Mouse (Mus musculus): ENCODE measurements around the gene Olfr1351.

- TF ChIP-seq USF1 (IDR thresholded peaks at IDR 0.05; ENCODE audit: low read depth) (no peak), POLR2A (IDR thresholded peaks at IDR 0.05; ENCODE audit: insufficient read length, low read depth) (no peak), CEBPB (IDR thresholded peaks at IDR 0.05; ENCODE audit: insufficient read depth, poor library complexity, severe bottlenecking) (no peak), MAX (IDR thresholded peaks at IDR 0.05; ENCODE audit: low read depth) (no peak), MYOD1 (IDR thresholded peaks at IDR 0.05; ENCODE audit: control insufficient read depth in 1 of 3, insufficient read length in 2 of 3, low read depth in 2 of 3) (no peak), TCF12 (IDR thresholded peaks at IDR 0.05; ENCODE audit: insufficient read depth, poor library complexity, severe bottlenecking) (no peak), POLR2AphosphoS2 (IDR thresholded peaks at IDR 0.05; ENCODE audit: insufficient read length, low read depth) (no peak), E2F4 (IDR thresholded peaks at IDR 0.05; ENCODE audit: insufficient read depth) (no peak), REST (IDR thresholded peaks at IDR 0.05; ENCODE audit: insufficient read depth, insufficient read length) (no peak), MYOG (IDR thresholded peaks at IDR 0.05; ENCODE audit: control insufficient read depth in 1 of 3, insufficient read depth in 1 of 3, insufficient read length in 2 of 3, low read depth in 2 of 3) (no peak), TCF3 (IDR thresholded peaks at IDR 0.05; ENCODE audit: insufficient read length, low read depth) (no peak)
These were observed at the start of gene Olfr1351 for GRCm38 (mm10) chr10:79012172-79012571.
